Mouse (Mus musculus) midbrain, embryonic 13.5 days (tissue): ENCODE results near the gene Grm8. TPM values are rescaled to one million over a fixed set of nuclear protein-coding genes. Genes with fewer than 3 reads are reported as not detected.

ENCODE experiments used
- ATAC-seq: fragments of 200-750 bp; cut with Nextera tagmentation; 2 replicates; pipeline ENCODE4 v1.8.0; 2017; ENCODE audit warnings: mild to moderate bottlenecking, moderate TSS enrichment, moderate library complexity
- H3K27ac ChIP-seq: fragments of 300-500 bp; sonication (generic); 2 replicates; pipeline ENCODE4 v1.5.1; 2015; ENCODE audit warnings: inconsistent platforms, mild to moderate bottlenecking, moderate library complexity
- H3K27me3 ChIP-seq: fragments of 300-500 bp; sonication (generic); 2 replicates; pipeline ENCODE4 v1.6.1; 2015; ENCODE audit warnings: mild to moderate bottlenecking, inconsistent platforms
- H3K36me3 ChIP-seq: fragments of 300-500 bp; sonication (generic); 2 replicates; pipeline ENCODE4 v1.6.1; 2015; ENCODE audit warnings: mild to moderate bottlenecking, inconsistent platforms
- H3K4me1 ChIP-seq: fragments of 300-500 bp; sonication (generic); replicated peaks from 2 replicates; pipeline ENCODE4 v1.6.1; 2015; ENCODE audit warnings: inconsistent platforms
- H3K4me2 ChIP-seq: fragments of 300-500 bp; sonication (generic); replicated peaks from 2 replicates; pipeline ENCODE4 v1.6.1; 2015; ENCODE audit warnings: moderate library complexity, mild to moderate bottlenecking, inconsistent platforms
- H3K4me3 ChIP-seq: fragments of 300-500 bp; sonication (generic); replicated peaks from 2 replicates; pipeline ENCODE4 v1.5.1; 2015; ENCODE audit warnings: mild to moderate bottlenecking, inconsistent platforms
- H3K9ac ChIP-seq: fragments of 300-500 bp; sonication (generic); replicated peaks from 2 replicates; pipeline ENCODE4 v1.6.1; 2015; ENCODE audit warnings: mild to moderate bottlenecking, inconsistent platforms
- H3K9me3 ChIP-seq: fragments of 300-500 bp; sonication (generic); 2 replicates; pipeline ENCODE4 v1.6.1; 2016; ENCODE audit warnings: mild to moderate bottlenecking, inconsistent platforms
- WGBS: fragments of 180-500 bp; shearing (Covaris S2); methylation state at CpG from one replicate; pipeline ENCODE4 v1.1.7; 2015; 5-methylcytosine and 5-hydroxymethylcytosine counted together
- microRNA counts: library from miRNA; unstranded; fragments of <30 nt; microRNA quantifications from one replicate; lab custom pipeline; 2016
- microRNA-seq: library from miRNA; unstranded; fragments of <30 nt; microRNA quantifications from one replicate; pipeline ENCODE4, GENCODE M21; 2016
- polyA plus RNA-seq: library from polyadenylated mRNA; unstranded; fragments of >200 nt; fragmentation: Nextera tagmentation; extraction: Ambion mirVana; gene quantifications from 2 replicates; pipeline ENCODE4 v1.2.1, GENCODE M21; 2015

Grm8 gene
- polyA plus RNA-seq, 1 experiment from 2014 or later = 7.1 TPM

GRCm38 (mm10) chr6:27310401-27310800, 824.6 kb downstream of the Grm8 start:
- Histone ChIP-seq H3K4me3 (no peak overlapping the region), H3K27ac (no peak overlapping the region), H3K9me3 (no peaks in the 10 kb centered on the region), H3K9ac (no peak overlapping the region), H3K4me1 (no peaks in the 10 kb centered on the region), H3K36me3 (no peaks in the 10 kb centered on the region), H3K4me2 (no peak overlapping the region), H3K27me3 (no peaks in the 10 kb centered on the region)
- ATAC-seq = no peak

- WGBS = 66% methylated on average over 2 of the region's 2 CpGs
- no peak for ATAC-seq
- H3K4me1 ChIP-seq = no peaks in the 10 kb centered on the region
Observed at GRCm38 (mm10) chr6:27305351-27305750, 829.6 kb downstream of the Grm8 start.

GRCm38 (mm10) chr6:27264972-27265371, 870.0 kb downstream of the Grm8 start:
- Histone ChIP-seq H3K4me3 (no peak overlapping the region), H3K4me1 (no peaks in the 10 kb centered on the region), H3K36me3 (no peaks in the 10 kb centered on the region), H3K4me2 (no peak overlapping the region), H3K27me3 (no peaks in the 10 kb centered on the region), H3K27ac (no peak overlapping the region), H3K9ac (no peak overlapping the region), H3K9me3 (no peaks in the 10 kb centered on the region)
- no peak for ATAC-seq

More at GRCm38 (mm10) chr6:27305351-27305750, 829.6 kb downstream of the Grm8 start:
- Histone ChIP-seq H3K27ac (no peak overlapping the region), H3K4me2 (no peak overlapping the region), H3K9ac (no peak overlapping the region), H3K27me3 (no peaks in the 10 kb centered on the region), H3K9me3 (no peaks in the 10 kb centered on the region), H3K36me3 (no peaks in the 10 kb centered on the region), H3K4me3 (no peak overlapping the region)

- Histone ChIP-seq H3K4me3 (no peak overlapping the region), H3K4me1 (no peaks in the 10 kb centered on the region), H3K9ac (no peak overlapping the region), H3K27ac (no peak overlapping the region), H3K9me3 (no peaks in the 10 kb centered on the region), H3K27me3 (no peaks in the 10 kb centered on the region), H3K4me2 (no peak overlapping the region), H3K36me3 (no peaks in the 10 kb centered on the region)
- no peak for ATAC-seq
Observed at GRCm38 (mm10) chr6:27262611-27263010, 872.4 kb downstream of the Grm8 start.

- Histone ChIP-seq H3K9ac (no peak overlapping the region), H3K4me1 (no peaks in the 10 kb centered on the region), H3K27me3 (no peaks in the 10 kb centered on the region), H3K9me3 (no peaks in the 10 kb centered on the region), H3K4me2 (no peak overlapping the region), H3K27ac (no peak overlapping the region), H3K36me3 (no peaks in the 10 kb centered on the region), H3K4me3 (no peak overlapping the region)
- ATAC-seq = no peak
Observed at GRCm38 (mm10) chr6:27240416-27240815, 894.6 kb downstream of the Grm8 start.

- no peak overlapping the region for H3K9ac ChIP-seq
- no peaks in the 10 kb centered on the region for H3K9me3 ChIP-seq
- no peaks in the 10 kb centered on the region for H3K4me1 ChIP-seq
- no peak overlapping the region for H3K27ac ChIP-seq
- no peak overlapping the region for H3K4me3 ChIP-seq
- no peaks in the 10 kb centered on the region for H3K36me3 ChIP-seq
- ATAC-seq = no peak
- H3K4me2 ChIP-seq = no peak overlapping the region
- H3K27me3 ChIP-seq = no peaks in the 10 kb centered on the region
- WGBS = 71% methylated on average over 2 of the region's 2 CpGs
Observed at GRCm38 (mm10) chr6:27239968-27240367, 895.0 kb downstream of the Grm8 start.

MicroRNA genes within 50 kb of the gene (microRNA counts, 519-probe panel; counts per million panel counts)
- 4,512 counts per million, percentile 82 among the panel's probes with 10 or more counts for microRNA mmu-miR-592 (lab: Ali Mortazavi, UCI)

Small RNA genes within 50 kb of the gene (microRNA-seq; reads per million reads assigned to microRNA genes)
- gene Mir592 = 122 reads per million, percentile 55 among the genes with 10 or more reads in this experiment
